Mouse (Mus musculus): ENCODE measurements around the gene Cald1.

GRCm38 (mm10) chr6:34769984-34770383, 171.7 kb downstream of the Cald1 start:
- TF ChIP-seq CTCF (IDR thresholded peaks at IDR 0.05; ENCODE audit: extremely low read depth, insufficient read depth, low read length) (no peak), POLR2A (IDR thresholded peaks at IDR 0.05; ENCODE audit: extremely low read depth, insufficient read depth, low read length) (no peak)

All from cortical plate, adult 2 months (tissue).